Mouse (Mus musculus) adrenal gland, postnatal 10 days (tissue): ENCODE data around the gene Olfr1216. TPM values are rescaled to one million over a fixed set of nuclear protein-coding genes. Genes with fewer than 3 reads are reported as not detected.

Experiments used
- DNase-seq: peaks from one replicate; pipeline ENCODE4 v3.0.0; 2021; ENCODE audit warnings: mixed read lengths
- long read RNA-seq, 2 experiments: library from polyadenylated mRNA; stranded (forward); transcript quantifications; one replicate each; pipeline ENCODE4 v2.0.0; 2021
- total RNA-seq, 2 experiments: library from RNA; stranded (reverse); gene quantifications; 2 replicates each; pipeline ENCODE4 v1.2.3; 2021

Gene Olfr1216
- total RNA-seq, result not detected
- long read RNA-seq, experiment 1, result 0 reads
- long read RNA-seq, experiment 2, result 0 reads

- no peak for DNase-seq
Observed at GRCm38 (mm10) chr2:89018240-89018639, at the start of gene Olfr1216. Olfr1216 (minus strand) TSS chr2:89018340.

GRCm38 (mm10) chr2:89061087-89061486, 42.9 kb upstream of the Olfr1216 start, which contains the start of gene Olfr1218:
Olfr1218 (minus strand) TSS chr2:89061187.
- DNase-seq, result no peak

- DNase-seq, result no peak
Observed at GRCm38 (mm10) chr2:89031965-89032364, 13.8 kb upstream of the Olfr1216 start, which contains the start of gene Olfr1217. Olfr1217 (minus strand) TSS chr2:89032065.

- peak; percentile 10 for DNase-seq
Observed at GRCm38 (mm10) chr2:89021436-89021835, 3.3 kb upstream of the Olfr1216 start.

- DNase-seq, result no peak
Observed at GRCm38 (mm10) chr2:89006873-89007272, 11.3 kb downstream of the Olfr1216 start, which contains the start of gene Olfr1215. Olfr1215 (minus strand) TSS chr2:89006973.

GRCm38 (mm10) chr2:88992553-88992952, 25.6 kb downstream of the Olfr1216 start, which contains the start of gene Olfr1214:
Olfr1214 (minus strand) TSS chr2:88992653.
- no peak for DNase-seq

- no peak for DNase-seq
Observed at GRCm38 (mm10) chr2:88980181-88980580, 38.0 kb downstream of the Olfr1216 start, which contains the start of gene Gm13762. Gm13762 (minus strand) TSS chr2:88980281.

Other genes starting within 250 kb of the Olfr1216 start
- not detected for gene Olfr1200, start 247.9 kb downstream of the Olfr1216 start, total RNA-seq
- gene Olfr1201, start 225.3 kb downstream of the Olfr1216 start, total RNA-seq, result not detected
- not detected for gene Olfr1202, start 203.8 kb downstream of the Olfr1216 start, total RNA-seq
- gene Olfr1205, start 188.6 kb downstream of the Olfr1216 start, total RNA-seq, result not detected
- gene Olfr1204, start 169.0 kb downstream of the Olfr1216 start, total RNA-seq, result not detected
- gene Olfr1206, start 155.1 kb downstream of the Olfr1216 start, total RNA-seq, result not detected
- gene Olfr1208, start 116.0 kb downstream of the Olfr1216 start, total RNA-seq, result not detected
- gene Olfr1209, start 103.2 kb downstream of the Olfr1216 start, total RNA-seq, result not detected
- not detected for gene Olfr1211, start 80.2 kb downstream of the Olfr1216 start, total RNA-seq
- gene Olfr1212, start 64.4 kb downstream of the Olfr1216 start, total RNA-seq, result not detected
- not detected for gene Gm13762, start 38.1 kb downstream of the Olfr1216 start, total RNA-seq
- gene Olfr1214, start 25.7 kb downstream of the Olfr1216 start, total RNA-seq, result not detected
- not detected for gene Olfr1215, start 11.4 kb downstream of the Olfr1216 start, total RNA-seq
- gene Olfr1217, start 13.7 kb upstream of the Olfr1216 start, total RNA-seq, result not detected
- gene Olfr1218, start 42.8 kb upstream of the Olfr1216 start, total RNA-seq, result not detected
- not detected for gene Olfr1219, start 65.2 kb upstream of the Olfr1216 start, total RNA-seq
- gene Olfr1220, start 88.5 kb upstream of the Olfr1216 start, total RNA-seq, result not detected
- gene Olfr1221, start 98.9 kb upstream of the Olfr1216 start, total RNA-seq, result not detected
- not detected for gene Olfr1222, start 114.7 kb upstream of the Olfr1216 start, total RNA-seq
- not detected for gene Olfr1223, start 133.2 kb upstream of the Olfr1216 start, total RNA-seq
- gene Olfr1224-ps1, start 145.8 kb upstream of the Olfr1216 start, total RNA-seq, result not detected
- gene Olfr1225, start 156.3 kb upstream of the Olfr1216 start, total RNA-seq, result not detected
- gene Olfr1226, start 181.7 kb upstream of the Olfr1216 start, total RNA-seq, result not detected
- not detected for gene Olfr1228, start 235.7 kb upstream of the Olfr1216 start, total RNA-seq